Mouse (Mus musculus): Measurements from ENCODE around the gene Pet100.
"Not testable (repeated sequence)": the region's sequence is repeated elsewhere in the genome, so short reads cannot be mapped to it uniquely, and the experiment has no call there.

Pet100 gene

GRCm38 (mm10) chr8:3621199-3621970 lies at the start of gene Pet100, which contains the start of gene Xab2:
TSS of gene Pet100 (plus strand) at chr8:3621548.
TSS of gene Xab2 (minus strand) at chr8:3621316.
- DNase-seq (ENCODE audit: low spot score), result peak; percentile 100

GRCm38 (mm10) chr8:3574546-3574945 lies 46.8 kb upstream of the Pet100 start:
- DNase-seq (ENCODE audit: low spot score), result no peak

DNA sequence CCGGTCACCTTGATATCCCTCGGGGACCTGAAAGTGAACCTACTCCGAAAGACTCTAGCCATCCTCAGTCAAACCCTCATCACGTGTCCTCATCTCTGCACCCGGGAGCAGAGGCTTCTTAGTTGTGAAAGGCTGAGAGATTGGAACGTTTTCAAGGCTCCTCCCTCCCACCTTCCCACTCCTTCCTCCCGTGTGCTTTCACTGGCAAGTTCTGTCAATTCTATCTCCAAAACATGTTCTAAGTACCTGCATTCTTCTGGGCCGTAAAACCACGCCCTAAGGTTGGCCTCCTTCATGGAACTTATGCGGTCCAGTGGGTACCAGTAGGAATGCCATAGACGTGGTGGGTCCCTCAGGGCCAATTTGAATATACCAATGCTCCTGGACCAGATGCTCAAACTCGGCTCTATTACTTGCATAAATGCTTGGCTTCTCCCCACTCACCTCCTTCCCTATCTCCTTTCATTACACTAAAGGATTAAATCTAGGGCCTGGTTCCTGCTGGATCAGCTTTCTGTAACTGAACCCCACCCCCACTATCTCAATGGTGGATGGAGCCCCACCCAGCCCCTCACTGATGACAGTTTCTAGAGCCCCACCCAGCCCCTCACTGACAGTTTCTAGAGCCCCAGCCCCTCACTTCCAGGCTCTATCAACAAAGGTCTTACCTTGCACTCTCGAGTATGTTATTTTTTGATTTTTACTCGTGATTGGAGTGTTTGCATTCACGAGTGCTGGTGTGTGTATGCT lies 45.0 kb upstream of the Pet100 start:
- DNase-seq (ENCODE audit: low spot score), result no peak

- DNase-seq (ENCODE audit: low spot score), result no peak
Observed at GRCm38 (mm10) chr8:3579390-3580364, 41.7 kb upstream of the Pet100 start.

DNA sequence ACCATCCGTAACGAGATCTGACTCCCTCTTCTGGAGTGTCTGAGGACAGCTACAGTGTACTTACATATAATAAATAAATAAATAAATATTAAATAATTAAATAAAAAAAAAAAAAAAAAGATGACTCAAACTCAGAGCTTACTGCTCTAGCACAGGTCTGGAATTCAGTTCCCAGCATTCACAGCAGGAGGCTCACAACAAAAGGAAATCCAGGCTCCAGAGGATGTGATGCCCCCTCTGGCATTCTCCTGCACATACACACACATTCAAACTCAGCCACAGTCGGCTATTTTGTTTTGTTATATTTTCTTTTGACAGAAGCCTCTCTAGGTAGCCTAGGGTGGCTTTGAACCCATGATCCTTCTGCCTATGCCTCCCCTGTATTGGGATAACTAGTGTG lies 39.4 kb upstream of the Pet100 start:
- DNase-seq (ENCODE audit: low spot score), result not testable (repeated sequence)

- DNase-seq (ENCODE audit: low spot score), result no peak
Observed at GRCm38 (mm10) chr8:3586452-3586851, 34.9 kb upstream of the Pet100 start.

GRCm38 (mm10) chr8:3586993-3587390 lies 34.4 kb upstream of the Pet100 start, which contains the start of gene Camsap3:
TSS of gene Camsap3 (plus strand) at chr8:3587293.
- no peak for DNase-seq (ENCODE audit: low spot score)

GRCm38 (mm10) chr8:3587391-3588257 lies 33.7 kb upstream of the Pet100 start:
- peak; percentile 71 for DNase-seq (ENCODE audit: low spot score)

DNA sequence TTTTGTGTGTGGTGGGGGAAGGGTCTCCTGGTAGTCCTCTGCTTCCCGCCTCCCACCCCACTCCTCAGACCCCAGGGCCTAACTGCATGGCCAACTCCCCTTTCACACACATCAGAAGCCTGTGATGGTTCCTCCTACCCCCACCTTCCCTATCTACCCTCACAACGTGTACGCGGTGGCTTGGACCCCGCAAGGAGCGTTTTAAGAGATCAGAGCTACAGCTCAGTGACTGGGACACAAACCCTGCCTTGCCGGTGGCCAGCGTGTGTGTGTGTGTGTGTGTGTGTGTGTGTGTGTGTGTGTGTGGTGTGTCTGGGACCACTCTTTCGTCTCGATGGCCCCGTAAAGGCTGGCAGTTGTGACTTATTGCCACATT lies 33.1 kb upstream of the Pet100 start:
- peak; percentile 18 for DNase-seq (ENCODE audit: low spot score)

- no peak for DNase-seq (ENCODE audit: low spot score)
Observed at GRCm38 (mm10) chr8:3593470-3593869, 27.9 kb upstream of the Pet100 start.

GRCm38 (mm10) chr8:3594466-3594865 lies 26.9 kb upstream of the Pet100 start:
- no peak for DNase-seq (ENCODE audit: low spot score)

DNA sequence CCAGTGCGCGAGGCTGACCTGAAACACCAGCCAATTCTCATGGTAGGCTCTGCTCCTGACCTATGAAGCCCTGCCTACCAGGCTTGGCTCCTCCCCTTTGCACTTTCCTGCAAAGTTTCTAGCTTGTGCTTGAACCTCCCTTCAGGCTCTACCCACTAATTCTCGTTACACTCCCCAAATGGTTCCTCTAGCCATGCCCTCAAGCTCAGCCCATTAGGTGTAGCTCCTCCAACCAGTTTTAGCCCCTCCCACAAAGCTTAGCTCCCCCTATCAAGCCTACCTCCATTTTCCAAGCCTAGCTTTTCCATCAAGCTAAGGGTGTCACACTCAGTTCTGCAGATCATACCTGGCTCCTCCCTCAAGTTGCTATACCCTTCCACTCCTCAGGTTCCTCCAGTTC lies 23.3 kb upstream of the Pet100 start:
- no peak for DNase-seq (ENCODE audit: low spot score)

- DNase-seq (ENCODE audit: low spot score), result no peak
Observed at GRCm38 (mm10) chr8:3599219-3599618, 22.1 kb upstream of the Pet100 start.

- DNase-seq (ENCODE audit: low spot score), result no peak
Observed at GRCm38 (mm10) chr8:3600401-3600800, 20.9 kb upstream of the Pet100 start.

DNA sequence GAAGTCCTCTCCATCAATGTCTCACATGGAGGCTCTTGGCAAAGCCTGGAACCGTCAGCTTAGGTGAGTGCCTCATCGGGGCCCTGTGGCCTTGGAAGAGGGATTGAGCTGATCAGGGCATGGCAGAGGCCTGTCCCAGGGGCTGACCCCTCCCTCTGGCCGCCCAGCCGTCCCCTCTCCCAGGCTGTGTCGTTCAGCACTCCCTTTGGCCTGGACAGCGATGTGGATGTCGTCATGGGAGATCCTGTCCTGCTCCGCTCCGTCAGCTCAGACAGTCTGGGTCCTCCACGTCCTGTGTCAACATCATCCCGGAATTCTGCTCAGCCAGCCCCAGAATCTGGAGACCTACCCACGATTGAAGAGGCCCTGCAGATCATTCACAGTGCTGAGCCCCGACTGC lies 17.9 kb upstream of the Pet100 start:
- no peak for DNase-seq (ENCODE audit: low spot score)

DNA sequence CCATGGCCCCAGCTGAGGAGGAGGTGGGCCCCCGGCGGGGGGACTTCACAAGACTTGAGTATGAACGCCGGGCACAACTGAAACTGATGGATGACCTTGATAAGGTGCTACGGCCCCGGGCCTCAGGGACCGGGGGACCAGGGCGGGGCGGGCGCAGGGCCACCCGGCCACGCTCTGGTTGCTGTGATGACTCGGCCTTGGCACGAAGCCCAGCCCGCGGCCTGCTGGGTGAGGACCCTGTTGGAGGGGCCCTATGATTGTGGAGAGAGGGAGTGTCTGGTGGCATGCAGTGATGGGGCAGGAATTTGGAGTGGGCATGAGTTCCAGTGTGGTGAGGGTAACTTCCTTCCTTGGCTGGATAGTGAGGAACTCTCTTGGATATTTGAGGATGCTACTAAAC lies 14.8 kb upstream of the Pet100 start:
- no peak for DNase-seq (ENCODE audit: low spot score)

- no peak for DNase-seq (ENCODE audit: low spot score)
Observed at GRCm38 (mm10) chr8:3607822-3608221, 13.5 kb upstream of the Pet100 start.

DNA sequence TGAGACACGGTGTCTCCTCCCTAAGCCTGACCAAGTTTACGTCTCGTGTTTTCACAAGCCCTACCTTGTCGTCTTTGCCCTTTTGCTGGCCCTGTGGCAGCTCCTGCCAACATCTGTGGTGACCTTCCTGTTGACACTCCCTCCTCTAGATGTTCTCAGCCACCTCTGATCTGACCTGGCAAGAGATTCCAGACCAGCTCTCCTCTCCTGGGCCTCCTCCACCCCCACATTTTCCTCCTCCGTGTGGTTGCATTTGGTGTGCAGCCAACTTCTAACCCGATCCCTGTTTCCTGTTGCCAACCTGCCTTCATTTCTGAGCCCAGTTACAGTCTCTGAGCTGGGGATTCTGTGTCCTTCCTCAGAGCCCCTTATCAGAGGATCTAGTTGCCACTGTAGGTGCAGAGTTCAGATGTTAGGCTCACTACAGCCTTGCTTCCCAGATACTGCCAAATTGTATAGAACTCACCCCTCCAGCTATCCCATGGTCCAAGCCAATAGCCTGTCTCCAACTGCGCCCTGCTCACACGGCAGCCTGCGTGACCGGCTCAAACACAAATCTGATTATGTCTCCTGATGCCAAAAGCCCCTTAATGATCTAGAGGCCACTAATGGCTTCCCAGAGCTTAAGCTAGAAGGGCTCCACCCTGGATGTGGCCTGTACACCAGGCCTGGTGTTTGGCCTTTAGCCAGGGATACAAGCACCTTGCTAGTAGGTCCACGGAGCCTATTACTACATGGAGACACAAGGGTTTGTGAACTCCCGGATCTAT lies 12.1 kb upstream of the Pet100 start:
- DNase-seq (ENCODE audit: low spot score), result no peak

DNA sequence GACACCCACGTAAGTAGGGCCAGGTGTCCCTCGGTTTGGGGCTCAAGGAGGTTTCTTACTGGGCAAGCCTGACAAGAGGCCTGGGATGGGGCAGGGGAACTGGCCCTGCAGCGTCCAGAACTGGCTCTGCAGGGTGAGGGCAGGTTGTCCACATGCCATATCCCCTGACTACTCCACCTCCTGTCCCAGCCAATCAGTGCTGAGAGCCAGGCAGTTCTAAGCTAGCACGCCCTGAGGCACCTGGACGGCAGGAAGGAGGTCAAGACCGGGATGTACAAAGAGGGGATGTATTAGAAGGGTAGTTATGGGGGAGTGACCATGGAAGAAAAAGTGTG lies 11.6 kb upstream of the Pet100 start:
- DNase-seq (ENCODE audit: low spot score), result no peak

DNA sequence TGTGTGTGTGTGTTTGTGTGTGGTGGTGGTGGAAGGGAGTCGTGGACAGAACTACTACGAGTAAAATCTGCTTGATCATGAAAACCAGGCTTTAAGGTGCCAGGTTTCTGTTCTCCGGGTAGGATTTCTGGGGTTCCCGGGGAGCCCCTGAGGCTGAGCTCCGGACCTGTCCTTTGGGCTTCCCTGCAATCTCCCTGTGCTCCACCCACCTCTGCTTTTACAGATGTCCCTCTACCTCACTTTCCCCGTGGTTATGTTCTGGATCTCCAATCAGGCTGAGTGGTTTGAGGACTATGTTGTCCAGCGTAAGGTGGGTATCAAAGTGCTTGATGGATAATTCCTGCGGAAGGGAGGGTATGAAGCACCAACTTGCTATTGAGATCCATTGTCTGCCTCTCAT lies 771 bp downstream of the Pet100 start:
- no peak for DNase-seq (ENCODE audit: low spot score)

DNA sequence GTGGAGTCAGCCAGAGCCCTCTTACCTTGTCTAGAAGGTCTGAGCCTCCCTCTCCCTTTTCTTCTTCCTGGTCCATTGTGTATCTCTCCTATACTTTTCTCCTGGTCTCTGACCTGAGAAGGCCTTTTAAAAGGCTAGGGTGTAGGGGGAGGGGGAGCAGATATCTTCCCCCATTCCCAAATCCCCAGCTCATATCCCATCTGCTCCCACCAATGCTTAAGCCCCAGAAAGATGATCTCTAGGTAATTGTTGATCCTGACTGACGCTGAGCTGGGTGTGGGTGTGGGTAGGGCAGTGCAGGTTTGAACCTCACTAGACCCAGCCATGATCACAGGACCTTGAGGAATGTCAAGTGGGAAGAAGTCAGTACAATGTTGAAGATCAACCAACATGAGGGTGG lies 4.1 kb downstream of the Pet100 start, which contains the start of gene Pcp2:
Pcp2 (minus strand) TSS at position 101 of the 400 bp plus-strand sequence.
- no peak for DNase-seq (ENCODE audit: low spot score)
